Mouse (Mus musculus): ENCODE results near the gene Sorcs1. TPM values are rescaled to one million over a fixed set of nuclear protein-coding genes. Genes with fewer than 3 reads are reported as not detected.

Sorcs1 gene
- polyA plus RNA-seq, 1 experiment = 0.01 TPM

DNA sequence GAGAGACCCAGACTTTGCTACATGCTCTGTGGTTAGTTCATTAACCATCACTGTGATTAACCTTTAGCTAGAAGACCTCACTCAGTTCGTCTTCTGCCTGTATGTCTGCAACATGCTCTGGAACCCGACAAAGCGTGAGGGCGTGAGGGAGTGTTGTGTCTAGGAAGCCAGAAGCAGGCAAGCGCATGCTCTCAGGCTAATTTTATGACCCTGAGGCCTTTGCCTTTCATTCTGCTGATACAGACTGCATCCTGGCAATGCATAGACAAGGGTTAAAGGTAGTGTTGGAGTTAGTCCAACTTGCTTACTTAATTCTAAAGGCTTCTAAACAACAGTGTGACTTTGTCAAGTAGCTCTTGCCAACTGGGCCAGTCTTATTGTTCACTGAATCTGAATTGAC is 458.0 kb downstream of the Sorcs1 start:
- Histone ChIP-seq H3K79me2 (ENCODE audit: control insufficient read depth, insufficient read depth) (no peaks in the 10 kb centered on the region), H3K36me3 (ENCODE audit: control insufficient read depth, insufficient read depth) (no peaks in the 10 kb centered on the region), H3K79me3 (ENCODE audit: low read depth) (no peaks in the 10 kb centered on the region), H3K4me3 (ENCODE audit: insufficient read depth, poor library complexity, severe bottlenecking) (no peak overlapping the region), H3ac (ENCODE audit: control insufficient read depth, insufficient read length, low read depth) (no peak overlapping the region), H3K27me3 (ENCODE audit: control insufficient read depth, insufficient read depth, insufficient read length) (no peaks in the 10 kb centered on the region)
- TF ChIP-seq CEBPB (IDR thresholded peaks at IDR 0.05; ENCODE audit: low read depth) (no peak), MYOG (IDR thresholded peaks at IDR 0.05; ENCODE audit: control insufficient read depth, extremely low read depth, insufficient read length) (no peak), MAX (IDR thresholded peaks at IDR 0.05) (no peak), USF1 (IDR thresholded peaks at IDR 0.05; ENCODE audit: low read depth) (no peak), MYOD1 (IDR thresholded peaks at IDR 0.05; ENCODE audit: control insufficient read depth, insufficient read length, low read depth) (no peak), CTCF (IDR thresholded peaks at IDR 0.05; ENCODE audit: control insufficient read depth, insufficient read depth, insufficient read length) (no peak), FOSL1 (IDR thresholded peaks at IDR 0.05; ENCODE audit: insufficient read depth, low read length, poor library complexity, severe bottlenecking) (no peak)

DNA sequence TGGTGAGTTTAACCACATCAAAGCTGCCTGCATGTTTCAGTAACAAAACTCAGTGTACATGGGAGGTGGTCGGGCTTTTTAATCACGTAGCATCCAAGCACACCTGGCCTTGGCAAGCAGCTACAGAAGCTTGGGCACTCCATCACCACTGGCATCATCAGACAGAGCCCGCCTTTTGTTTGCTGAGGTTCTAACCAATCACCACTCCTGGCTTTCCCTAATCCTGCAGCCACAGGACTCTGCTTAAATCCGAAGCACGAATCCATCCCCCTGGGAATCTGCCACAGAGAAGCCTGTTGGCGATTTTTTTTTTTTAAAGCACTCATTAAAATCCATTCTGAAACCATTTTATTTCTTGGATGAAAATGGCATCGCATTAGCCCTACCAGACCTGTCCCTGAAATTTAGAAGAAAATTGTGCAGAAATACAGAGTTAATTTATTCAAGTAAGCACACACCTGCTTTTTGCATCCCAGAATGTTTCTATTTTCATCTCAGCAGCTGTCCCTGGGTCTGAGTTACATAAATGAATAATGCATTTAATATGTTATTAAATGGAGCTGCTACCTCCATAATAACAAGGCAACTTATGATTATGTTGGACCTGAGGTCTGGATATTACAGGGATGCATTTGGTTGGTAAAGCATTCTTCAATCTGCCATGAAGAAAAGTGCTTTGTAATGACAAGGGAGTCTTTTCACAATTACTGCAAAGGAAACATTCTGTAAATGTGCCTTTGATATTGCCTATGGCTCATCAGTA is 463.8 kb downstream of the Sorcs1 start:
- Histone ChIP-seq H3K36me3 (ENCODE audit: control insufficient read depth, insufficient read depth) (no peaks in the 10 kb centered on the region), H3K4me3 (ENCODE audit: insufficient read depth, poor library complexity, severe bottlenecking) (no peak overlapping the region), H3ac (ENCODE audit: control insufficient read depth, insufficient read length, low read depth) (no peak overlapping the region), H3K79me2 (ENCODE audit: control insufficient read depth, insufficient read depth) (no peaks in the 10 kb centered on the region), H3K79me3 (ENCODE audit: low read depth) (no peaks in the 10 kb centered on the region), H3K27me3 (ENCODE audit: control insufficient read depth, insufficient read depth, insufficient read length) (no peaks in the 10 kb centered on the region)
- TF ChIP-seq FOSL1 (IDR thresholded peaks at IDR 0.05; ENCODE audit: insufficient read depth, low read length, poor library complexity, severe bottlenecking) (no peak), USF1 (IDR thresholded peaks at IDR 0.05; ENCODE audit: low read depth) (no peak), MAX (IDR thresholded peaks at IDR 0.05) (no peak), CTCF (IDR thresholded peaks at IDR 0.05; ENCODE audit: control insufficient read depth, insufficient read depth, insufficient read length) (no peak), MYOG (IDR thresholded peaks at IDR 0.05; ENCODE audit: control insufficient read depth, extremely low read depth, insufficient read length) (no peak), MYOD1 (IDR thresholded peaks at IDR 0.05; ENCODE audit: control insufficient read depth, insufficient read length, low read depth) (no peak), CEBPB (IDR thresholded peaks at IDR 0.05; ENCODE audit: low read depth) (no peak)

DNA sequence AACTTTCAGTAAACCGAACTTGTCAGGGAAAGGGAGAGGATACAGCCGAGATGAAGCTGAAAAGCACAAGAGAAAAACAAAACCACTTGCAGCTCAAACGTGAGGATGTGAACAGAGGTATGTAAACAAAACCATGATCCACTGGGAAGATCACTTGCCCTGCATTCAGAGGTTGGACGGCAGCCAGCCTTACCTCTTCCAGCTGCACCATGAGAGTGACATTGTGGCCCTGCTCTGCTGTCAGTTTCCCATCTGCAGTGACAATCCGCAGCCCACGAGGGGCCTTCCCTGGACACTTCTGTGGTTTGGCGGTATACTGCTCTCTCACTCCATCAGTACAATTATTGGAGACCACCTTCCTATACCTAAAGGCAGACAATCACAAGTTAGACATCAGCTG is 468.0 kb downstream of the Sorcs1 start:
- H3K4me3 ChIP-seq (ENCODE audit: insufficient read depth, poor library complexity, severe bottlenecking) = no peak overlapping the region
- H3K27me3 ChIP-seq (ENCODE audit: control insufficient read depth, insufficient read depth, insufficient read length) = no peaks in the 10 kb centered on the region
- H3K79me3 ChIP-seq (ENCODE audit: low read depth) = no peaks in the 10 kb centered on the region
- H3K36me3 ChIP-seq (ENCODE audit: control insufficient read depth, insufficient read depth) = no peaks in the 10 kb centered on the region
- H3K79me2 ChIP-seq (ENCODE audit: control insufficient read depth, insufficient read depth) = no peaks in the 10 kb centered on the region
- no peak overlapping the region for H3ac ChIP-seq (ENCODE audit: control insufficient read depth, insufficient read length, low read depth)
- TF ChIP-seq CEBPB (IDR thresholded peaks at IDR 0.05; ENCODE audit: low read depth) (no peak), MAX (IDR thresholded peaks at IDR 0.05) (no peak), MYOD1 (IDR thresholded peaks at IDR 0.05; ENCODE audit: control insufficient read depth, insufficient read length, low read depth) (no peak), FOSL1 (IDR thresholded peaks at IDR 0.05; ENCODE audit: insufficient read depth, low read length, poor library complexity, severe bottlenecking) (no peak), MYOG (IDR thresholded peaks at IDR 0.05; ENCODE audit: control insufficient read depth, extremely low read depth, insufficient read length) (no peak), USF1 (IDR thresholded peaks at IDR 0.05; ENCODE audit: low read depth) (no peak), CTCF (IDR thresholded peaks at IDR 0.05; ENCODE audit: control insufficient read depth, insufficient read depth, insufficient read length) (no peak)

DNA sequence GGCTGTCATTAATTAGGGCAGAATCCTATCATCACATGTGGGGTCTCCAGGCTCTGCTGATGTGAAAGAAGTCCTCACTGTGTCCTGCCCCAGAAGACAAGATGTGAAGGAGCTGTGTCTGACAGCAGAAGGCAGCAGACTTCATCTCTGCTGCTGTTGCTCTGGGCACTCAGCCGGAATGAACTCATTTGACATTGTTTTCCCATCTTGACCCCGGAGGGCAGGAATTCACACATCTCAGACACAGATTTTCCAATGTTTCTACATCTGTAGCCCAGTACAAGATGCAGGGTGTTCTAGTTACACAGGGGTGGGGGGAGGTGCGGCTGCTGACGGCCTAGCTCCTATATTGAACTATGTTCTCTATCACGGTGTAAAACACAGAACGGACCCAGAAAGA is 474.1 kb downstream of the Sorcs1 start:
- Histone ChIP-seq H3K27me3 (ENCODE audit: control insufficient read depth, insufficient read depth, insufficient read length) (no peaks in the 10 kb centered on the region), H3K36me3 (ENCODE audit: control insufficient read depth, insufficient read depth) (no peaks in the 10 kb centered on the region), H3K79me2 (ENCODE audit: control insufficient read depth, insufficient read depth) (no peaks in the 10 kb centered on the region), H3K79me3 (ENCODE audit: low read depth) (no peaks in the 10 kb centered on the region), H3ac (ENCODE audit: control insufficient read depth, insufficient read length, low read depth) (no peak overlapping the region), H3K4me3 (ENCODE audit: insufficient read depth, poor library complexity, severe bottlenecking) (no peak overlapping the region)
- TF ChIP-seq MYOG (IDR thresholded peaks at IDR 0.05; ENCODE audit: control insufficient read depth, extremely low read depth, insufficient read length) (no peak), MYOD1 (IDR thresholded peaks at IDR 0.05; ENCODE audit: control insufficient read depth, insufficient read length, low read depth) (no peak), USF1 (IDR thresholded peaks at IDR 0.05; ENCODE audit: low read depth) (no peak), MAX (IDR thresholded peaks at IDR 0.05) (no peak), FOSL1 (IDR thresholded peaks at IDR 0.05; ENCODE audit: insufficient read depth, low read length, poor library complexity, severe bottlenecking) (no peak)

DNA sequence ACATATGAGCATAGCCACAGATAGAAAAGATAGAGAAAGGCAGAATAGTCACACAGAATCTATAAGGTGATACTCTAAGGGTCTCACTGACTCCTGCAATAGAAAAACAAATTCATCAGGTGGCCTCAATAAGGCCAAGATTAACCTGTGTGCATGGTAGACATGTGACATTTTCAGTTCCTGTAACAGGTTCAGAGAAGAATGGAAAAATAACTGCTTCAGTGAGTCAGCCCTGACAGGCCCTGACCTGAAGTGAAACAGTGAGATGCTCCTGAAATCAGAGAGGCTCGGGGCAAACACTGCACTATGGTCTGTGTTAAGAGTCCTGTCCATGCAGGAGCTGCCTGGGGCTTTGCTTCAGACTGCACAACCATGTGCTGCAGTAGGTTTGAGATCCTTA is 481.9 kb downstream of the Sorcs1 start:
- Histone ChIP-seq H3K4me3 (ENCODE audit: insufficient read depth, poor library complexity, severe bottlenecking) (no peak overlapping the region), H3K36me3 (ENCODE audit: control insufficient read depth, insufficient read depth) (no peaks in the 10 kb centered on the region), H3K79me3 (ENCODE audit: low read depth) (no peaks in the 10 kb centered on the region), H3ac (ENCODE audit: control insufficient read depth, insufficient read length, low read depth) (no peak overlapping the region), H3K27me3 (ENCODE audit: control insufficient read depth, insufficient read depth, insufficient read length) (no peaks in the 10 kb centered on the region), H3K79me2 (ENCODE audit: control insufficient read depth, insufficient read depth) (no peaks in the 10 kb centered on the region)
- no peak for TF ChIP-seq MAX (IDR thresholded peaks at IDR 0.05)

All from C2C12 (cell line).